Mouse (Mus musculus): Measurements from ENCODE around the gene Tbc1d10a. TPM values are rescaled to one million over a fixed set of nuclear protein-coding genes. Genes with fewer than 3 reads are reported as not detected.

Gene Tbc1d10a
- polyA plus RNA-seq, 1 experiment = 15.8 TPM

DNA sequence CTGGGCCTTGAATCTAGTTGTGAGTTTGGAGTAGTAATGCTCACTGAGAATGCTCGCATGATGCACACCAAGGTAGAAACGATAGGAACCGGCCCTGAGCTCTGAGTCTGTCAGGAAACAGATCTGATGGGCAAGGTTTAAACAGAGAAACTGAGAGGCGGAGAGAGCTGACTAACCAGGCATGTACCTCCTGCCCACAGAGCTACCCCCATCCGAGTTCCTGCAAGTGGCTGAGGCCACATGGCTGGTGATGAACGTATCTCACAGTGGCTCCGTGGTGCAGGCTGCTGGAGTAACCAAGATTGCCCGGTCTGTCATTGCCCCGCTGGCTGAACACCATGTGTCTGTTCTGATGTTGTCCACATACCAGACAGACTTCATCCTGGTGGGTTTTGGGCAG, 33.3 kb downstream of the Tbc1d10a start:
- TF ChIP-seq FLI1 (IDR thresholded peaks at IDR 0.05; ENCODE audit: low read length) = no peak
- TF ChIP-seq GATA1 (IDR thresholded peaks at IDR 0.05; ENCODE audit: borderline replicate concordance, low read length) = no peak
- H3K4me1 ChIP-seq = peaks cover 40% of the 10 kb centered on the region
- H3K9me3 ChIP-seq = peaks cover 5% of the 10 kb centered on the region; the same call in 1 of the 2 replicates

DNA sequence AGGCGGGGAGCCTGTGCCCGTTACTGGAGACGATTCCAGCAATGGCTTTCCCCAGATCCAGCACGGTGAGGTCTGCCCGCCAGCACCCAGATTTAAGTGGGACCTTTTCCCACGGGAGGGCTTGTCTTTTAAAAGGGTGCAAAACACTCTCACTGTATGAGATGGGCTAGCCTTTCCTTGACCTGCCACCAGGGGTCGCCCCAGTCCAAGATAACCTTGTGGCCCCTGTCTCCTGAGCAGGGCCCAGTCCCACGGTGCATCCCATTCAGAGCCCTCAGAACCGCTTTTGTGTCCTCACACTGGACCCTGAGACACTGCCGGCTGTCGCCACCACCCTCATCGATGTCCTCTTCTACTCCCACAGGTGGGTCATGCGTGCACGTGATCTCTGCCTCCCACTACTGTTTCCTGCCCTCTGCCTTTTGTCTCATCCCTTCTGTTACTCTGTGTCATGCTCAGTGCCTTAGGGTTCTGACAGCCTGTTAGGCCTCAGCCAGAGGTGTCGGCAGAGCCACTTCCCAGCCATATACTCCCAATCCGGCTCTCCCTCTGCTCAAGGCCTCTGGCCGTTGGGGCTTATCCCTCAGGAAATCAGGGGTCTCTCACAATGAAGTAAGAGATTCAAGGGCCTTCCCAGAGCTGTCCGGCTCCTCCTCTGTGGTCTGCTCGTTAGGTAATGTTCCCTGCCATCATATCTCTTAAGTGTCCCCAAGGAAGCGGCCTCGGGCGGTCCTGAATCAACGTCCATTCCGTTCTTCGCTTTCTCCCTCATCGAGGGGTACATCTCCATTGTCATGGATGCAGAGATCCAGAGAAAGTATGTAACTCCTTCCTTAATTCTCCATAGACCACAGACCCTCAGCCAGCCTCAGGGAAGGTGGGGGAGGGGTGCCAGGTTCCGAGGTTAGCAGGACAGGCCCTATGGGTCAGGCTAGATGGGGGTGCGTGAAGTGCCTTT, 34.1 kb downstream of the Tbc1d10a start:
- Histone ChIP-seq H3K27me3 (replicated peaks) (peaks cover 66% of the 10 kb centered on the region), H3K4me3 (replicated peaks) (peak overlapping the region; percentile 25), H3K36me3 (replicated peaks; ENCODE audit: low read length) (peaks cover 3% of the 10 kb centered on the region), H3K4me1 (peaks cover 40% of the 10 kb centered on the region), H3K9me3 (peaks cover 5% of the 10 kb centered on the region; the same call in 1 of the 2 replicates)
- TF ChIP-seq GATA1 (IDR thresholded peaks at IDR 0.05; ENCODE audit: borderline replicate concordance, low read length) = no peak

More for the DNA sequence above, 33.3 kb downstream of the Tbc1d10a start:
- peaks cover 10% of the 10 kb centered on the region for H3K36me3 ChIP-seq (replicated peaks; ENCODE audit: low read length)
- no peak overlapping the region for H3K4me3 ChIP-seq (replicated peaks)
- H3K27me3 ChIP-seq (replicated peaks) = peaks cover 61% of the 10 kb centered on the region

DNA sequence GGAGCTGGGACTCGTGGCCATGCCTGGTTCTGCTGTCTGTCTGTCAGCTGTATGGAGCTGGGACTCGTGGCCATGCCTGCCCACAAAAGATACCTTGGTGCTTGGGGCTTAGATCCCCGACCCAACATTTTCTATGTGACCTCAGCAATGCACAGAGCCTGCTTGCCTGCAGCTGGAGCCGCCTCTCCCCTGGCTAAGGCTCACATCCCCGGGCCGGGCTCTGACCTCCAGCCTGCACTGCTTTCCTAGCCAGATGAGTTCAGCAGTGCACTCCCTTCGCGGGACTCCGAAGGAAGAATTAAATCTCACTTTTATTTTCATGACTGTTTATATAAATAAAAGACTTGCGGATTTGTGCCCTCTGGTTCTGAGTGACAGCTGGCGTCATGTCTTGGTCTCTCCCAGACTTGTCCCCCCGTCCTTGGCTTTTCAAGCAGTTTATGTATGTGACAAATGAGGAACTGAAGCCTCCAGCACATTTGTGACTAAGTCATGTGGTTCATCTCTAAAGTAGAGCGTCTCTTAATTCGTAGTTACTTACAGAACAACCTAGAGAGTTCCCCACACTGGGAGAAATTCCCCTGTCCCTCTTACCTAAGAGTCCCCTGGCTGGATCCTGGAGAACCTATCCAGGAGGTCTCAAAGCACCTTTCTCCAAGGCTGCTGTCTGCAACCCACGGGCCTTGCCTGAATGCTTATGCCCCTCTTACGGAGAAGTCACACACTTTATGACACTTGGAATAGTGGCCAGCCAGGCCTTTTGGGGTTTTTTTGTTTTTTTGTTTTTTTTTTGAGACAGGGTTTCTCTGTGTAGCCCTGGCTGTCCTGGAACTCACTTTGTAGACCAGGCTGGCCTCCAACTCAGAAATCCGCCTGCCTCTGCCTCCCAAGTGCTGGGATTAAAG, 35.7 kb downstream of the Tbc1d10a start:
- TF ChIP-seq FLI1 (IDR thresholded peaks at IDR 0.05; ENCODE audit: low read length) (no peak), GATA1 (IDR thresholded peaks at IDR 0.05; ENCODE audit: borderline replicate concordance, low read length) (no peak)
- Histone ChIP-seq H3K27me3 (replicated peaks) (peaks cover 69% of the 10 kb centered on the region), H3K36me3 (replicated peaks; ENCODE audit: low read length) (no peaks in the 10 kb centered on the region), H3K4me3 (replicated peaks) (no peak overlapping the region), H3K4me1 (peaks cover 44% of the 10 kb centered on the region), H3K9me3 (peaks cover 5% of the 10 kb centered on the region; the same call in 1 of the 2 replicates)

- no peaks in the 10 kb centered on the region for H3K36me3 ChIP-seq (replicated peaks; ENCODE audit: low read length)
- H3K27me3 ChIP-seq (replicated peaks) = peaks cover 64% of the 10 kb centered on the region
- H3K4me1 ChIP-seq = peaks cover 36% of the 10 kb centered on the region
- H3K4me3 ChIP-seq (replicated peaks) = peak overlapping the region; percentile 62
- H3K9me3 ChIP-seq = no peaks in the 10 kb centered on the region
- TF ChIP-seq GATA1 (IDR thresholded peaks at IDR 0.05; ENCODE audit: borderline replicate concordance, low read length) (no peak), FLI1 (IDR thresholded peaks at IDR 0.05; ENCODE audit: low read length) (no peak)
These were observed 37.0 kb downstream of the Tbc1d10a start for GRCm38 (mm10) chr11:4223393-4224188.

- Histone ChIP-seq H3K9me3 (no peaks in the 10 kb centered on the region), H3K4me3 (replicated peaks) (peak overlapping the region; percentile 23), H3K27me3 (replicated peaks) (peaks cover 61% of the 10 kb centered on the region), H3K36me3 (replicated peaks; ENCODE audit: low read length) (no peaks in the 10 kb centered on the region), H3K4me1 (peaks cover 37% of the 10 kb centered on the region)
- TF ChIP-seq GATA1 (IDR thresholded peaks at IDR 0.05; ENCODE audit: borderline replicate concordance, low read length) = no peak
- TF ChIP-seq FLI1 (IDR thresholded peaks at IDR 0.05; ENCODE audit: low read length) = no peak
These were observed 37.6 kb downstream of the Tbc1d10a start for GRCm38 (mm10) chr11:4224223-4224622.

- Histone ChIP-seq H3K36me3 (replicated peaks; ENCODE audit: low read length) (no peaks in the 10 kb centered on the region), H3K4me3 (replicated peaks) (no peak overlapping the region), H3K9me3 (no peaks in the 10 kb centered on the region), H3K4me1 (peaks cover 45% of the 10 kb centered on the region), H3K27me3 (replicated peaks) (peaks cover 60% of the 10 kb centered on the region)
- TF ChIP-seq FLI1 (IDR thresholded peaks at IDR 0.05; ENCODE audit: low read length) = no peak
These were observed 40.2 kb downstream of the Tbc1d10a start for GRCm38 (mm10) chr11:4226569-4227325.

DNA sequence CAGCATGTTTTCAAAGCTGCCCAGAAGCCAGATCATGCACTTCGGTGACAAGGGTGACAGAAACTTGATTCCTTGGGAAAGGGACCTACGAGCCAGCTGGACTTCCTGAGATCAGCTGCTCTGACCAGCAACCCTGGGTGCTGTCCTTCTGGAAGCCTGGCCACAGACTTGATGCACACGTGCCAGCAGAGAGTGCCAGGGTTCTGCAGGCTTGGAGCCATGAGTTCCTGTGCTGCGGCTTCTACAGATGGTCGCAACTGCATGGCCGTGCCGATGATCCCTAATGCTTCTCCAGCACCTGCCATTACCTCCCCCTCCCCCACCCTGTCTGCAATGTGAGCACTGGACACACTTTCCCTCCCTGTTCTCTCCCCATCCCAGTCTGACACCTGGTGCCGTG, 41.9 kb downstream of the Tbc1d10a start:
- Histone ChIP-seq H3K9me3 (no peaks in the 10 kb centered on the region), H3K4me3 (replicated peaks) (peak overlapping the region; percentile 9), H3K4me1 (peaks cover 60% of the 10 kb centered on the region), H3K36me3 (replicated peaks; ENCODE audit: low read length) (no peaks in the 10 kb centered on the region), H3K27me3 (replicated peaks) (peaks cover 52% of the 10 kb centered on the region)
- no peak for TF ChIP-seq GATA1 (IDR thresholded peaks at IDR 0.05; ENCODE audit: borderline replicate concordance, low read length)
- TF ChIP-seq FLI1 (IDR thresholded peaks at IDR 0.05; ENCODE audit: low read length) = no peak

GRCm38 (mm10) chr11:4229841-4230240, 43.3 kb downstream of the Tbc1d10a start:
- no peaks in the 10 kb centered on the region for H3K9me3 ChIP-seq
- TF ChIP-seq GATA1 (IDR thresholded peaks at IDR 0.05; ENCODE audit: borderline replicate concordance, low read length) (no peak), FLI1 (IDR thresholded peaks at IDR 0.05; ENCODE audit: low read length) (no peak)
- H3K4me3 ChIP-seq (replicated peaks) = no peak overlapping the region
- no peaks in the 10 kb centered on the region for H3K36me3 ChIP-seq (replicated peaks; ENCODE audit: low read length)
- peaks cover 45% of the 10 kb centered on the region for H3K27me3 ChIP-seq (replicated peaks)
- H3K4me1 ChIP-seq = peaks cover 65% of the 10 kb centered on the region

Data from megakaryocyte, embryonic 14.5 days (primary cell).